Comparison of ENCODE assay signal across 9 mouse cellular contexts in genomic region chr8:10939210-10939782, GRCm38 (mm10).
"Had no signal": no experiment of that assay in that cellular context is flagged by ENCODE, and none has a peak within 500 bp of the region (broad histone marks: within the 10 kb centered on the region; RNA-seq: fewer than 3 reads in every experiment).

No protein-coding gene starts in this region.

- H3K36me3 ChIP-seq: limb, embryonic 15.5 days; midbrain, embryonic 13.5 days had no signal

- H3K4me2 ChIP-seq: limb, embryonic 15.5 days; midbrain, embryonic 13.5 days had no signal

- H3K27me3 ChIP-seq: limb, embryonic 15.5 days had no signal

- H3K9ac ChIP-seq: limb, embryonic 15.5 days; midbrain, embryonic 13.5 days had no signal

- DNase-seq: kidney, adult 2 months; lung, adult 2 months; lung, postnatal 36 days; right cerebral cortex, postnatal 14 days; thymus, postnatal 36 days had no signal

- ATAC-seq: intestine, embryonic 16.5 days; lung, postnatal 0 days; midbrain, embryonic 13.5 days had no signal

- H3K9me3 ChIP-seq: limb, embryonic 15.5 days; midbrain, embryonic 13.5 days had no signal

- H3K4me1 ChIP-seq: midbrain, embryonic 13.5 days had no signal

- H3K27ac ChIP-seq: limb, embryonic 15.5 days; midbrain, embryonic 13.5 days had no signal

- H3K4me3 ChIP-seq: limb, embryonic 15.5 days; midbrain, embryonic 13.5 days had no signal
